Mouse (Mus musculus) hindbrain, embryonic 13.5 days (tissue): Measurements from ENCODE around the gene Lsm10. TPM values are rescaled to one million over a fixed set of nuclear protein-coding genes. Genes with fewer than 3 reads are reported as not detected.
"Not testable (repeated sequence)": the region's sequence is repeated elsewhere in the genome, so short reads cannot be mapped to it uniquely, and the experiment has no call there.

Experiments
- ATAC-seq: fragments of 200-750 bp; cut with Nextera tagmentation; 2 replicates; pipeline ENCODE4 v1.8.0; 2017; ENCODE audit warnings: moderate TSS enrichment; ENCODE audit not compliant: low FRiP score
- H3K27ac ChIP-seq: fragments of 300-500 bp; sonication (generic); 2 replicates; pipeline ENCODE4 v1.5.1; 2015; ENCODE audit warnings: inconsistent platforms, mild to moderate bottlenecking, moderate library complexity
- H3K27me3 ChIP-seq: fragments of 300-500 bp; sonication (generic); 2 replicates; pipeline ENCODE4 v1.6.1; 2015; ENCODE audit warnings: mild to moderate bottlenecking, inconsistent platforms
- H3K36me3 ChIP-seq: fragments of 300-500 bp; sonication (generic); 2 replicates; pipeline ENCODE4 v1.6.1; 2015; ENCODE audit warnings: mild to moderate bottlenecking, inconsistent platforms
- H3K4me1 ChIP-seq: fragments of 300-500 bp; sonication (generic); replicated peaks from 2 replicates; pipeline ENCODE4 v1.6.1; 2015; ENCODE audit warnings: inconsistent platforms
- H3K4me2 ChIP-seq: fragments of 300-500 bp; sonication (generic); 2 replicates; pipeline ENCODE4 v1.6.1; 2015; ENCODE audit warnings: inconsistent platforms, mild to moderate bottlenecking, moderate library complexity
- H3K4me3 ChIP-seq: fragments of 300-500 bp; sonication (generic); 2 replicates; pipeline ENCODE4 v1.5.1; 2015; ENCODE audit warnings: mild to moderate bottlenecking, inconsistent platforms
- H3K9ac ChIP-seq: fragments of 300-500 bp; sonication (generic); 2 replicates; pipeline ENCODE4 v1.6.1; 2015; ENCODE audit warnings: mild to moderate bottlenecking, inconsistent platforms
- H3K9me3 ChIP-seq: fragments of 300-500 bp; sonication (generic); 2 replicates; pipeline ENCODE4 v1.6.1; 2016; ENCODE audit warnings: inconsistent platforms
- WGBS: fragments of 180-500 bp; shearing (Covaris S2); methylation state at CpG from one replicate; pipeline ENCODE4 v1.1.7; 2015; 5-methylcytosine and 5-hydroxymethylcytosine counted together
- polyA plus RNA-seq: library from polyadenylated mRNA; unstranded; fragments of >200 nt; fragmentation: Nextera tagmentation; extraction: Ambion mirVana; gene quantifications from 2 replicates; pipeline ENCODE4 v1.2.1, GENCODE M21; 2015

Lsm10 gene
- polyA plus RNA-seq, 1 experiment from 2014 or later = 47.5 TPM

DNA sequence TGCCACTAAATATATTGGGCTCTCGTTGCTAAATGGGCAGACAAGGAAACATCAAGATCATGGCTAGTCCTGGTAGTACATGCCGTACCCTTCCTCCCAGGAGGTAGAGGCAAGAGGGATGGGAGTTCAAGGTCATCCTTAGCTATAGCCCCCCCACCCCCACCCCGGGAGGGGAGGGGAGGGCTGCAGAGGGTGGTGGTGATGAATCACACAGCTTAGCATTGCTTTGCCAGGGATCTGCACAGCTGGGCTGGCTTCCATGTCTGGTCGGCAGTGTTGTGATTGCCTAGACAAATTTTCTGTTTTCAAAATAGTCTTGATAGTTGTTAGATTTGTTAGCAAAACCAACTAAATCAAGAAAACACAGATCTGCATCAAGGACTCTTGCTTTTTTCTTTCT is 17.2 kb upstream of the Lsm10 start:
- no peak overlapping the region for H3K27ac ChIP-seq
- no peak for ATAC-seq
- no peaks in the 10 kb centered on the region for H3K4me1 ChIP-seq
- H3K36me3 ChIP-seq = peaks cover 63% of the 10 kb centered on the region
- no peaks in the 10 kb centered on the region for H3K9me3 ChIP-seq
- no peak overlapping the region for H3K9ac ChIP-seq
- WGBS = 91% methylated on average over 4 of the region's 4 CpGs
- no peak overlapping the region for H3K4me3 ChIP-seq
- H3K4me2 ChIP-seq = no peak overlapping the region
- no peaks in the 10 kb centered on the region for H3K27me3 ChIP-seq

DNA sequence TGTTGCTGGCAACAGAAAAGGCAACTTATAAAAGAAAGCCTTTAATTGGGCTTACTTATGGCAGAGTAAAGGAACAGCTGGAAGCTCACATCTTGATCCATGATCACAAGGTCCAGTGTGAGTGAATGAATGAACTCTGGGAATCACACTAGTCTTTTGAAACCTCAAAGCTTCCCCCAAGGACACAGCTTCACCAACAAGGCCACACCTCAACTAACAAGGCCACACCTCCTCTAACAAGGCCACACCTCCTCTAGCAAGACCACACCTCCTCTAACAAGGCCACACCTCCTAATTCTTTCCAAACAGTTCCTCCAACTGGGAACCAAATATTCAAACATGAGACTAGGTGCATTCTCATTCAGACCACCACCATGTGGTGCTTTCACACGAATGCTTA is 14.8 kb upstream of the Lsm10 start:
- 88% methylated on average over 1 of the region's 1 CpGs for WGBS

DNA sequence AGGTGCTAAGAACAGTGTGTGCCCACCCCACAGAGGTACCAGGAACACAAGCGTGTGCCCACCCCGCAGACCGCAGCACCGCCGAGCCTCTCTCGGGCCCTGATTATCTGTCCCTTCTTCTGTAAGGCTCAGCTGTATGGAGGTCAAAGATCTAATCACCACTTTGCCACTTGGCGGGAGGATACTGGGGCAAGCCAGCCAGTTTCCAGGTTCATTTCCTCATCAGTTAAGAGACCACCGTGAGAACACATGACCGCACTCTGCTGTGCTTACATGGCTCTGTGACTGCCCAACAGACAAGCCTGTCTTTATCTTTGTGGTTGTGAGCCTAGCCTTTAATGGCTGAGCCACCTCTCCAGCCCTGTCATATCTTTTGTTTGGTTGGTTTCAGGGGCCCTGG is 13.4 kb upstream of the Lsm10 start:
- Histone ChIP-seq H3K4me1 (no peaks in the 10 kb centered on the region; the same call in 1 of the 2 replicates), H3K9ac (no peak overlapping the region), H3K27ac (no peak overlapping the region), H3K36me3 (peaks cover 47% of the 10 kb centered on the region), H3K4me3 (no peak overlapping the region), H3K27me3 (no peaks in the 10 kb centered on the region), H3K9me3 (no peaks in the 10 kb centered on the region), H3K4me2 (no peak overlapping the region)
- no peak for ATAC-seq
- 95% methylated on average over 9 of the region's 9 CpGs for WGBS

More for the DNA sequence above, 14.8 kb upstream of the Lsm10 start:
- Histone ChIP-seq H3K36me3 (peaks cover 46% of the 10 kb centered on the region), H3K4me2 (no peak overlapping the region), H3K27me3 (no peaks in the 10 kb centered on the region), H3K27ac (no peak overlapping the region), H3K4me1 (no peaks in the 10 kb centered on the region; the same call in 1 of the 2 replicates), H3K9me3 (no peaks in the 10 kb centered on the region), H3K9ac (no peak overlapping the region), H3K4me3 (no peak overlapping the region)
- no peak for ATAC-seq

DNA sequence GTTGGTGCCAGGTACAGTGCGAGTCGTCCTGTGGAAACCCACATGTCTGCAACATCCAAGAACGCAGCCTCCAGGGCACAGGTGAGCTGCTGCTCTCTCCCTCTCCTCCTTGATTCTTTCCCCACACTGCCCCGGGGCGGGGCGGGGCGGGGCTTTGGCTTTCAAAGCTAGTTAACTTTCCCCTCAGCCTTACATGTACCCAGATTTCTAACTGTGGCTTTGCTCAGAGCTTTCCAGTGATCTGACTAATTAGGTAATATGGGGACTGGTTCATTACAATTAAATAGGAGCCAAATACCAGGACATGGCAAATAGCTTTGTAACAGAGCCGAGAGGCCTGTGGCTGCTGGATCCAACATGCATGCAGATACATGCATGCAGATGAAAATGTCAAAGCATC is 12.0 kb upstream of the Lsm10 start:
- ATAC-seq = no peak
- Histone ChIP-seq H3K36me3 (peaks cover 57% of the 10 kb centered on the region), H3K4me1 (no peaks in the 10 kb centered on the region; the same call in 1 of the 2 replicates), H3K27me3 (no peaks in the 10 kb centered on the region), H3K4me2 (no peak overlapping the region), H3K9ac (no peak overlapping the region), H3K9me3 (no peaks in the 10 kb centered on the region), H3K4me3 (no peak overlapping the region), H3K27ac (no peak overlapping the region)
- 69% methylated on average over 8 of the region's 8 CpGs for whole genome bisulfite sequencing

DNA sequence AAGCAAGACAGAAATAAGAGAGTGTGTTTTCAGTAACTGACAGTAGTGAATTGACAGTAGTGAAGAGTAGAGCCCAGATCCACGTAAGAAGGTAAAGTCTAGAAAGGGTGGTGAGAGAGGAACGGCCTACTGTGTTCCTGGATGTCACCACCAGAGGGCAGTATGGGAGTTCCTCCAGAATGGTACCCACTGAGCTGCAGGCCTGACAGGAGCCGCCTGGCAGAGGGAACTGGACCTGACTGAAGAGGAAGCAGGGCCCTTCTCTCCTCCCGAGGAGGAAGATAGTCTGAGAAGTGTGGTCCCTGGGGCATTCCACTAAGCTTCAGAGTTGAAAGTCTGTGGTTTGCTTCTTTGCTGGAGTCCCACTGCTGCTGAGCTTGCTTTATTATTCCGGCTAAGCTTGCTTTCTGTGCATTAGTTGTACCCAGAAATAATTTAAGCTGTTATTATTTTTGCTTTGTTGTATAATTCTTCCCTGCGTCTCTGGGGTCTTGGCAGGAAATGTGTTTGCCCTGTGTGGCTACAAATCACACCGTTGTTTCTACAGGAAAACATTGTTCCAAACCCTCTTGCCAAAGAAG is 10.3 kb upstream of the Lsm10 start:
- H3K4me3 ChIP-seq = no peak overlapping the region
- 37% methylated on average over 7 of the region's 7 CpGs for WGBS
- no peaks in the 10 kb centered on the region; the same call in 1 of the 2 replicates for H3K4me1 ChIP-seq
- H3K9me3 ChIP-seq = no peaks in the 10 kb centered on the region
- H3K36me3 ChIP-seq = peaks cover 53% of the 10 kb centered on the region
- H3K4me2 ChIP-seq = no peak overlapping the region
- no peaks in the 10 kb centered on the region for H3K27me3 ChIP-seq
- H3K9ac ChIP-seq = 0 out of 2 replicates have a peak overlapping the region, but pooled peaks have one; percentile 29
- ATAC-seq = peak; percentile 72; the same call in 1 of the 2 replicates
- peak overlapping the region; percentile 58 for H3K27ac ChIP-seq

DNA sequence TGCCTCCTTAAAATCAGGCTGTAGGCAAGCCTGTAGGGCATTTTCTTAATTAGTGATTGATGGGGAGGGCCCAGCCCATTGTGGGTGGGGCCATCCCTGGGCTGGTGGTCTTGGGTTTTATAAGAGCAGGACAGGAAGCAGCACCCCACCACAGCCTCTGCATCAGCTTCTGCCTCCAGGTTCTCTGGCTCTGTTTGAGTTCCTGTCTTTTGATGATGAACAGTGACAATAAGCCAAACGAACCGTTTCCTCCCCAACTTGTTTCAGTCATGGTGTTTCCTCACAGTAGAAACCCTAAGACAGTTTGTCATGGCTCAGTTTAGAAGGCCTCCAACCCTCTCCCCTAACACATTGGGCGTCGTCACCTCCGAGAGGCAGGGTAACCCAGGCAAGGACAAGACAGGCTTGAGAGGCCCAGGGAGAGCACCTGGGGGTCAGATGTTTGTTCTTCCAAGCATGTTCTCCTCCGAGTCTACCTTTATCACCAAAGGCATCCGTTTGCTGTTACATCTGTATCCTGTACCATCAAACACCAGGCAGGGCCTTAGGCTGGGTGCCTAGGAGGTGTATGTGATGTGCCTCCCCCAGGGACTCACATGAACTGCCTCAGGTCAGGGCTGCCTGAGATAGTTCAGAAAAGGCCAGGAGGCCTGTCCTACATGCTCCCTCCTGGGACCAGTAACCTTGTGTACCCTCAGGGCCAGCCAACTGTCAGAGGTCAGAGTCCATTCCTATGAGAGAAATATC is 6.1 kb upstream of the Lsm10 start:
- Histone ChIP-seq H3K36me3 (peaks cover 21% of the 10 kb centered on the region), H3K27me3 (no peaks in the 10 kb centered on the region), H3K4me1 (no peaks in the 10 kb centered on the region; the same call in 1 of the 2 replicates), H3K4me2 (no peak overlapping the region), H3K27ac (no peak overlapping the region), H3K9ac (no peak overlapping the region), H3K9me3 (no peaks in the 10 kb centered on the region), H3K4me3 (no peak overlapping the region)
- 81% methylated on average over 7 of the region's 7 CpGs for WGBS
- no peak for ATAC-seq

DNA sequence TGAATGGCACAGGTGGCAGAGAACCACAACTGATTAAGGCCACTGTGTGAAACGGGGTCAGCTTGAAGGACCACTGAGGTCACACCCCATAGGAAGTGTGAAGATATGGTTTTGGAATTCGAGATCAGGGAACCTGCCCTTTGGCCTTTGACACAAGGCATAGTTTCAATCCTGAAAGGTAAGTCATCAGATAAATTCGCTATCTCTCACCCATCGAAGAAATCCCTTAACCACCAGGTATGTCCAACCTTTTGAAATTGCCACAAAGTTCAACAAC is 5.6 kb upstream of the Lsm10 start:
- WGBS = 82% methylated on average over 4 of the region's 4 CpGs
- no peak for ATAC-seq
- no peaks in the 10 kb centered on the region for H3K27me3 ChIP-seq
- H3K9me3 ChIP-seq = no peaks in the 10 kb centered on the region
- H3K36me3 ChIP-seq = peaks cover 21% of the 10 kb centered on the region
- H3K27ac ChIP-seq = no peak overlapping the region
- H3K4me1 ChIP-seq = no peaks in the 10 kb centered on the region; the same call in 1 of the 2 replicates
- H3K4me2 ChIP-seq = no peak overlapping the region
- H3K9ac ChIP-seq = no peak overlapping the region
- H3K4me3 ChIP-seq = no peak overlapping the region

DNA sequence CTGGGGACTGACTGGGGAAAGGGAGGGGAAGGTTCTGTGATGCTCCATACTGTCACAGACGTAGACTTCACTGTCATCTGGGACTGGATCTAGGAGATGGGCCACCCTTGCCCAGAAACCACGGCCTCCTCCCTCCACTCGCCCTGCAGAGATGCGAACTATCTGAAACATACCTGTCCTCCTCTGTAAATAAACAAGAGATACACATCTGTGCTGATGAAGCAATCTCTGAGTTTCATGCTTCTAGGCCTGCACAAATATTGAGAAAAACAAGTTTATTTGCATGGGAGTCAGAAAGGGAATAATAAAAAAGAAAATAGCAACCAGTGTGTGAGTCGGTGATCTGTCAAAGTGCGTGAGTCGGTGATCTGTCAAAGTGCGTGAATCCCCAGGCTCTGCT is 4.5 kb upstream of the Lsm10 start:
- peaks cover 2% of the 10 kb centered on the region for H3K4me1 ChIP-seq
- no peak overlapping the region for H3K27ac ChIP-seq
- ATAC-seq = no peak
- H3K4me3 ChIP-seq = no peak overlapping the region
- WGBS = 84% methylated on average over 8 of the region's 8 CpGs
- H3K9ac ChIP-seq = no peak overlapping the region
- H3K36me3 ChIP-seq = peaks cover 21% of the 10 kb centered on the region
- no peak overlapping the region for H3K4me2 ChIP-seq
- H3K27me3 ChIP-seq = no peaks in the 10 kb centered on the region
- no peaks in the 10 kb centered on the region for H3K9me3 ChIP-seq

DNA sequence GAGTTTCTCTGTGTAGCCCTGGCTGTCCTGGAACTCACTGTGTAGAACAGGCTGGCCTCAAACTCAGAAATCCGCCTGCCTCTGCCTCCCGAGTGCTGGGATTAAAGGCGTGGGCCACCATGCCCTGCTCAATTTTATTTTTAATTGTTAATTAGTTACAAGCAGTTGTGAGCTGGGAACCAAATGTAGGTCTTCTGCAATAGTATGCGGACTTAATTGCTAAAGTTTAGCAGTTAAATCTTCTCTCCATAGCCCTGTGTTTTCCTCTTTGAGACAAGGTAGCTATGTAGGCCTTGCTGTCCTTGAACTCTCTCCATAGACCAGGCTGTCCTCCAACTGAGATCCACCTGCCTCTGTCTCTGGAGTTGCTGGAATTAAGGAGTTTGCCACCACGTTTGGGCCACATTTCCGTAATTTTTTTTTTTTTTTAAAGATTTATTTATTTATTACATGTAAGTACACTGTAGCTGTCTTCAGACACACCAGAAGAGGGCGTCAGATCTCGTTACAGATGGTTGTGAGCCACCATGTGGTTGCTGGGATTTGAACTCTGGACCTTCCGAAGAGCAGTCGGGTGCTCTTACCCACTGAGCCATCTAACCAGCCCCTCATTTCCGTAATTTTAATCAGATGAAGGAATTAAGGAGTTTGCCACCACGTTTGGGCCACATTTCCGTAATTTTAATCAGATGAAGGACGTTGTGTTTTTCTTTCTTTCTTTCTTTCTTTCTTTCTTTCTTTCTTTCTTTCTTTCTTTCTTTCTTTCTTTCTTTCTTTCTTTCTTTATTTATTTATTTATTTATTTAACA is 597 bp upstream of the Lsm10 start:
- H3K4me1 ChIP-seq = peaks cover 23% of the 10 kb centered on the region
- not testable (repeated sequence) for H3K9me3 ChIP-seq, H3K4me3 ChIP-seq, H3K36me3 ChIP-seq, H3K27me3 ChIP-seq, H3K9ac ChIP-seq
- peak overlapping the region; percentile 88 for H3K27ac ChIP-seq
- H3K4me2 ChIP-seq = peak overlapping the region; percentile 62
- WGBS = 61% methylated on average over 14 of the region's 14 CpGs
- 0 out of 2 replicates have a peak, but pooled peaks have one; percentile 9 for ATAC-seq

DNA sequence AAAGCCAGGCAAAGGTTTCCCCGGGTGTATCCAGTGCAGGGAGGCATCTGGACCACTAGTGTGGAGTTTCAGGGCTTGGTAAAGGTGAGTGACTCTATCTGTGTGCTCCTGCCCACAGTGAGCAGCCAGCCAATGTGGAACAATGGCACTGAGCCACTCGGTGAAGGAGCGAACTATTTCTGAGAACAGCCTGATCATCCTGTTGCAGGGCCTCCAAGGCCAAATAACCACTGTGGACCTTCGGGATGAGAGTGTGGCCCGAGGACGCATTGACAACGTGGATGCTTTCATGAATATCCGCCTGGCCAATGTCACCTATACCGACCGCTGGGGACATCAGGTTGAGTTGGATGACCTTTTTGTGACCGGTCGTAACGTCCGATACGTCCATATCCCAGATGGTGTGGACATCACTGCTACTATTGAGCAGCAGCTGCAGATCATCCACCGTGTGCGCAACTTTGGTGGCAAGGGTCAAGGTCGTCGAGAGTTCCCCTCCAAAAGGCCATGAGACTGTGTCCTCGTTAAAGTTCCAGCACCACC is 1.4 kb downstream of the Lsm10 start:
- WGBS = 94% methylated on average over 20 of the region's 20 CpGs
- H3K4me3 ChIP-seq = no peak overlapping the region
- peaks cover 7% of the 10 kb centered on the region; the same call in 1 of the 2 replicates for H3K36me3 ChIP-seq
- H3K27me3 ChIP-seq = no peaks in the 10 kb centered on the region
- peaks cover 32% of the 10 kb centered on the region for H3K4me1 ChIP-seq
- no peak overlapping the region for H3K9ac ChIP-seq
- no peaks in the 10 kb centered on the region for H3K9me3 ChIP-seq
- ATAC-seq = no peak
- no peak overlapping the region for H3K27ac ChIP-seq
- H3K4me2 ChIP-seq = no peak overlapping the region

DNA sequence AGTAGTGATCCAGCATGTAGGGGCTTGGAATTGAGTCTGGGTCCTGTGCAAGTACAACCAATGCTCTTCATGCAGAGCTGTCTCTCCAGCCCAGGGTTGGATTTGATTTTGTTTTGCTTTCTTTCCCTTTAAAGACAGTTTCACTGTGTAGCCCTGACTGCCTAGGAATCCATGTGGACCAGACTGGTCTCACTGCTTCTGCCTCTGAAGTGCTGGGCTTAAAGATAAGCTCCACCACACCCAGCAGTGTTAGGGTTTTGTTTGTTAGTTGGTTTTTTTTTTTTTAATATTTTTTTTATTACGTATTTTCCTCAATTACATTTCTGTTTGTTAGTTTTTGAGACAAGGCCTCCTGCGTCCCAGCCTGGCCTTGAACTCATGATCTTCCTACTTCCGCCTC is 2.9 kb downstream of the Lsm10 start:
- no peak for ATAC-seq
- WGBS = 97% methylated on average over 3 of the region's 3 CpGs

DNA sequence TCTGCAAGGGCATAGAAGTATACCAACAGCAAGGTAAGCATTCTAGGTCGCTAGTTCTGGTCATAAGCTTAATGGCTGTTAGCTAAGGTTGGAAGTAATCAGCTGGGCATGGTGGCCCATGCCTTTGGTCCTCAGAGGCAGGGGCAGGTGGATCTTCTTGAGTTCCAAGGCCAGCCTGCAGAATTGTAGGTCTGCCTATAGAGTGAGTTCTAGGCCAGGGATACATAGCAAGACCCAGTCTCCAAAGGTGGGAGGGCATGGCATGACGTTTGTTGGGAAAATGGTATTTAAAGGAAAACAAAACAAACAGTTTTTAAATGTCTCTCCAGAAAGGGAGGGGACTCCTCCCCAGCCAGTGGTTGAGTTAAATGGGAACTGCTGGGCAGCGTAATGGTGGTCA is 4.3 kb downstream of the Lsm10 start:
- 94% methylated on average over 3 of the region's 3 CpGs for WGBS
- Histone ChIP-seq H3K9me3 (no peaks in the 10 kb centered on the region), H3K27ac (no peak overlapping the region), H3K36me3 (peaks cover 7% of the 10 kb centered on the region; the same call in 1 of the 2 replicates), H3K9ac (no peak overlapping the region), H3K4me1 (peaks cover 53% of the 10 kb centered on the region), H3K4me3 (no peak overlapping the region), H3K4me2 (no peak overlapping the region), H3K27me3 (no peaks in the 10 kb centered on the region)
- ATAC-seq = no peak

More for the DNA sequence above, 2.9 kb downstream of the Lsm10 start:
- Histone ChIP-seq H3K4me2 (no peak overlapping the region), H3K9ac (no peak overlapping the region), H3K4me1 (peaks cover 39% of the 10 kb centered on the region), H3K9me3 (no peaks in the 10 kb centered on the region), H3K36me3 (peaks cover 7% of the 10 kb centered on the region; the same call in 1 of the 2 replicates), H3K27me3 (no peaks in the 10 kb centered on the region), H3K4me3 (no peak overlapping the region), H3K27ac (no peak overlapping the region)
